Mouse (Mus musculus): ENCODE results near the gene Cfap299. TPM values are rescaled to one million over a fixed set of nuclear protein-coding genes. Genes with fewer than 3 reads are reported as not detected.

Gene Cfap299
- polyA plus RNA-seq, 1 experiment from 2014 or later, result 0.17 TPM

GRCm38 (mm10) chr5:98346067-98346466, 17.0 kb downstream of the Cfap299 start:
- no peak overlapping the region for H3K4me3 ChIP-seq
- 81% methylated on average over 7 of the region's 7 CpGs for WGBS
- H3K36me3 ChIP-seq (replicated peaks), result no peaks in the 10 kb centered on the region
- no peak for DNase-seq (ENCODE audit: extremely low spot score, low spot score)
- no peaks in the 10 kb centered on the region for H3K9me3 ChIP-seq
- H3K27ac ChIP-seq, result no peak overlapping the region
- H3K27me3 ChIP-seq (ENCODE audit: poor library complexity, severe bottlenecking), result no peaks in the 10 kb centered on the region
- no peaks in the 10 kb centered on the region for H3K4me1 ChIP-seq

GRCm38 (mm10) chr5:98348605-98349004, 19.5 kb downstream of the Cfap299 start:
- 22% methylated on average over 8 of the region's 8 CpGs for WGBS
- Histone ChIP-seq H3K27ac (no peak overlapping the region), H3K9me3 (no peaks in the 10 kb centered on the region), H3K27me3 (ENCODE audit: poor library complexity, severe bottlenecking) (no peaks in the 10 kb centered on the region), H3K4me3 (no peak overlapping the region), H3K4me1 (no peaks in the 10 kb centered on the region), H3K36me3 (replicated peaks) (no peaks in the 10 kb centered on the region)
- DNase-seq (ENCODE audit: extremely low spot score, low spot score), result peak; percentile 76

DNA sequence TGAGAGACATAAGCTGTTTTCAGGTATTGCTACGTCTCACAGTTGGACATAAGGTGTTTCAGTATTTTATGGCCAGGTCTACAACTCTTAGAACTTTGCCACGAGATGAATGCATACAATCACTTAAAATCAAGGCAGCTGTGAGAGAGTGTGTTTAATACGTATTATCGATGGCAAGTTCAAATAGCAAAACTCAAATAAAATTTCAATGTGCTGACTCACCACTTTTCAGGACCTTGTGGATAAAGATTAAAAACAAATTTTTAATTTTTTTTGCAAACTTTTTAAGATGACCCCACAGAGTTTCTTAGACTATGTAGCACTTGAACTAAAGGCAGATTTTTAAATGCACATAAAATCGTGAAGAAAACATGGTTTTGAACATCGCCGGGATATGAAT, 30.8 kb downstream of the Cfap299 start:
- 92% methylated on average over 7 of the region's 7 CpGs for WGBS
- H3K27me3 ChIP-seq (ENCODE audit: poor library complexity, severe bottlenecking), result no peaks in the 10 kb centered on the region
- H3K4me1 ChIP-seq, result no peaks in the 10 kb centered on the region
- no peak overlapping the region for H3K4me3 ChIP-seq
- H3K9me3 ChIP-seq, result no peaks in the 10 kb centered on the region
- DNase-seq (ENCODE audit: extremely low spot score, low spot score), result no peak
- H3K36me3 ChIP-seq (replicated peaks), result no peaks in the 10 kb centered on the region
- no peak overlapping the region for H3K27ac ChIP-seq

DNA sequence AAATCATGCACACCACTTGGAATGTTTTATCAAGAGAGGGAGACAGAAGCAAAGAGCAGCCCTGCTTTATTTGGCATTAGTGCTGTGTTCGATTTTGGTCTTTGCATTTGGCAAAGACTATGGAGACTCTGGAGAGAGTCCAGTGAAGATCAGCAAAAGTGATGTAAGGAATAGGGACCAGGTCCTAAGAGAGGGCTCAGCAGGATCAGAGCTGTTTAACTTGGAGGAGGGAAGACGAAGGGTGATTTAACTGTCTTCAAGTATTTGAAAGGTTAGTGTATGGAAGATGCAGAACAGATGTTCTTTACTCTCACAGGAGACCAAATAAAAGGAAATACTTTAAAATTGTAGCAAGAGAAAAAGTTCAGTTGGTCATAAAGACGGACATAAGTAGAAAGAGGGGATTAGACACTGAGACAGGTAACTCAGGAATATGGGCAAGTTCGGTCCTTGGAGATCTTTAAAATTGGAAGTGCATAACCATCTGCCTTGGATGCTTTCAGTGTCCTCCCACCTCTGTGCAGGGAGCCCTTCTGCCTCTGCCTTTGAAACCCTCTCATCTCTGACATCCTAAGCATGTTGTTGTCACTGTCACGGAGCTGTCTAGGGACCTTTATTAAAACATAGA, 31.8 kb downstream of the Cfap299 start:
- H3K36me3 ChIP-seq (replicated peaks), result no peaks in the 10 kb centered on the region
- no peaks in the 10 kb centered on the region for H3K4me1 ChIP-seq
- 86% methylated on average over 5 of the region's 5 CpGs for WGBS
- no peaks in the 10 kb centered on the region for H3K27me3 ChIP-seq (ENCODE audit: poor library complexity, severe bottlenecking)
- H3K9me3 ChIP-seq, result no peaks in the 10 kb centered on the region
- no peak overlapping the region for H3K4me3 ChIP-seq
- DNase-seq (ENCODE audit: extremely low spot score, low spot score), result no peak
- H3K27ac ChIP-seq, result no peak overlapping the region

- Histone ChIP-seq H3K27ac (no peak overlapping the region), H3K36me3 (replicated peaks) (no peaks in the 10 kb centered on the region), H3K27me3 (ENCODE audit: poor library complexity, severe bottlenecking) (no peaks in the 10 kb centered on the region), H3K9me3 (no peaks in the 10 kb centered on the region), H3K4me3 (no peak overlapping the region), H3K4me1 (no peaks in the 10 kb centered on the region)
- DNase-seq (ENCODE audit: extremely low spot score, low spot score), result no peak
- WGBS, result 53% methylated on average over 8 of the region's 8 CpGs
These were observed 34.3 kb downstream of the Cfap299 start for GRCm38 (mm10) chr5:98363428-98363827.

GRCm38 (mm10) chr5:98365340-98365739, 36.2 kb downstream of the Cfap299 start:
- no peaks in the 10 kb centered on the region for H3K27me3 ChIP-seq (ENCODE audit: poor library complexity, severe bottlenecking)
- no peaks in the 10 kb centered on the region for H3K36me3 ChIP-seq (replicated peaks)
- 91% methylated on average over 5 of the region's 5 CpGs for WGBS
- no peak overlapping the region for H3K4me3 ChIP-seq
- H3K27ac ChIP-seq, result no peak overlapping the region
- no peaks in the 10 kb centered on the region for H3K4me1 ChIP-seq
- no peaks in the 10 kb centered on the region for H3K9me3 ChIP-seq
- DNase-seq (ENCODE audit: extremely low spot score, low spot score), result no peak

GRCm38 (mm10) chr5:98368822-98369221, 39.7 kb downstream of the Cfap299 start:
- Histone ChIP-seq H3K4me1 (no peaks in the 10 kb centered on the region), H3K36me3 (replicated peaks) (no peaks in the 10 kb centered on the region), H3K27me3 (ENCODE audit: poor library complexity, severe bottlenecking) (no peaks in the 10 kb centered on the region), H3K9me3 (no peaks in the 10 kb centered on the region), H3K27ac (no peak overlapping the region), H3K4me3 (no peak overlapping the region)
- DNase-seq (ENCODE audit: extremely low spot score, low spot score), result no peak
- WGBS, result 88% methylated on average over 4 of the region's 4 CpGs

DNA sequence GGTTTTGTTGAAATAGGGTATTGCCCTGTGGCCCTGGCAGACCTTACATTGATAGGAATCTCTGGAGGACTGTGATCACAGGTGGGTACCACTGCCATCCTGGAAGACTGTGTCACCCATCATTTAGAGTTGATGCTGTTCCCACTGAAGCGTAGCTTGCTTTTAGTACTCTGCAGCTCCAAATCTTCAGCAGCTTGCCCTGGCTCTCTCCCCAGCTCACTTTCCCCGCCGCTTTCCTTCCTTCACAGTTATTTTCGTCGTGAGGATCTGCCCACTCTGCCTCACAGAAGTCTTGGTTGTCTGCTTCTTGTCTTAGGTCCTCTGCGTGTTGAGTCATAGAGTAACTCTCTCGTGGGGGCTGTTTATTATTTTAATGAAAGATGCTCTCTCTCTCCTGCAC, 40.3 kb downstream of the Cfap299 start:
- Histone ChIP-seq H3K36me3 (replicated peaks) (no peaks in the 10 kb centered on the region), H3K9me3 (no peaks in the 10 kb centered on the region), H3K4me1 (no peaks in the 10 kb centered on the region), H3K4me3 (no peak overlapping the region), H3K27me3 (ENCODE audit: poor library complexity, severe bottlenecking) (no peaks in the 10 kb centered on the region), H3K27ac (no peak overlapping the region)
- no peak for DNase-seq (ENCODE audit: extremely low spot score, low spot score)
- 91% methylated on average over 7 of the region's 7 CpGs for WGBS

GRCm38 (mm10) chr5:98376058-98376798, 47.1 kb downstream of the Cfap299 start:
- WGBS, result 84% methylated on average over 8 of the region's 8 CpGs
- DNase-seq (ENCODE audit: extremely low spot score, low spot score), result no peak
- no peak overlapping the region for H3K27ac ChIP-seq
- H3K27me3 ChIP-seq (ENCODE audit: poor library complexity, severe bottlenecking), result no peaks in the 10 kb centered on the region
- peaks cover 5% of the 10 kb centered on the region; the same call in 1 of the 2 replicates for H3K4me1 ChIP-seq
- no peak overlapping the region for H3K4me3 ChIP-seq
- no peaks in the 10 kb centered on the region for H3K36me3 ChIP-seq (replicated peaks)
- H3K9me3 ChIP-seq, result no peaks in the 10 kb centered on the region

DNA sequence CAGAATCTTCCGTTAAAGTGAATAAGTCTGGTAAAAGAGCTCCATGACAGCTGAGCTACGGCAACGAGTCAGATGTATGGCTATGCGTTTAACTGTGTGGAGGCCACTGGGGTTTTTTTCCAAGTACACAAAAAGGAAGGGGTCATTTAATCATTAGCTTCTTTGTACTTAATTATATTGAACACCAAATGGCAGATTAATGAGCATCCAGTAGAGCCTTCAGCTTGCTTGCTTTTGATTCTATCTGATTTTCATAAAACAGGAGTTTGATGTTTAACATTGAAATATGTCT, 47.6 kb downstream of the Cfap299 start:
- Histone ChIP-seq H3K9me3 (no peaks in the 10 kb centered on the region), H3K27me3 (ENCODE audit: poor library complexity, severe bottlenecking) (no peaks in the 10 kb centered on the region), H3K4me3 (no peak overlapping the region), H3K36me3 (replicated peaks) (no peaks in the 10 kb centered on the region), H3K4me1 (peaks cover 5% of the 10 kb centered on the region; the same call in 1 of the 2 replicates), H3K27ac (no peak overlapping the region)
- no peak for DNase-seq (ENCODE audit: extremely low spot score, low spot score)
- WGBS, result 72% methylated on average over 4 of the region's 4 CpGs

- Histone ChIP-seq H3K4me3 (no peak overlapping the region), H3K36me3 (replicated peaks) (no peaks in the 10 kb centered on the region), H3K27ac (no peak overlapping the region), H3K27me3 (ENCODE audit: poor library complexity, severe bottlenecking) (no peaks in the 10 kb centered on the region), H3K9me3 (no peaks in the 10 kb centered on the region), H3K4me1 (peaks cover 5% of the 10 kb centered on the region; the same call in 1 of the 2 replicates)
- WGBS, result 85% methylated on average over 4 of the region's 4 CpGs
- DNase-seq (ENCODE audit: extremely low spot score, low spot score), result no peak
These were observed 51.3 kb downstream of the Cfap299 start for GRCm38 (mm10) chr5:98380360-98380759.

GRCm38 (mm10) chr5:98387054-98387453, 58.0 kb downstream of the Cfap299 start:
- no peak for DNase-seq (ENCODE audit: extremely low spot score, low spot score)
- Histone ChIP-seq H3K36me3 (replicated peaks) (no peaks in the 10 kb centered on the region), H3K4me1 (no peaks in the 10 kb centered on the region), H3K4me3 (no peak overlapping the region), H3K27me3 (ENCODE audit: poor library complexity, severe bottlenecking) (no peaks in the 10 kb centered on the region), H3K27ac (no peak overlapping the region), H3K9me3 (no peaks in the 10 kb centered on the region)
- WGBS, result 70% methylated on average over 3 of the region's 3 CpGs

DNA sequence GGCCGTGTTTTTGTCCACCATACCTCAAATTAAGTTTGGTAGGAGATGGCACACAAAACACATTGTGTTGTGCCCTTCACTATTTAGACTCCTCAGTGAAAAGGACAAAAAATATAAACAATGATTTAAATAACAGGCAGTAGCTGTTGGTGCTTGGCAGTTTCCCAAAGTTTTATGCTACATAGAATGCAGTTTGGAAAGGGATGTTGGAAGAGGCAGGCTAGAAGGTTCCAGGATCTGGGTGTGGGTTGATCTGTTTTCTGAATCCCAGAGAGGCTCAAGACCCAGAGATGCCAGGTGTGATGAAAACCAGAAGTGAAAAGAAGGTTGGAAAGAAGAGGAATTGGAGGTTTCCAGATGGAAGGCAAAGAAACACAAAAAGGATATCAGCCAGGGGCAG, 73.1 kb downstream of the Cfap299 start:
- Histone ChIP-seq H3K27me3 (ENCODE audit: poor library complexity, severe bottlenecking) (no peaks in the 10 kb centered on the region), H3K27ac (no peak overlapping the region), H3K9me3 (no peaks in the 10 kb centered on the region), H3K36me3 (replicated peaks) (no peaks in the 10 kb centered on the region), H3K4me3 (no peak overlapping the region), H3K4me1 (no peaks in the 10 kb centered on the region)
- no peak for DNase-seq (ENCODE audit: extremely low spot score, low spot score)
- 84% methylated on average over 1 of the region's 1 CpGs for WGBS
